Mouse (Mus musculus): ENCODE measurements around the gene Ece1.
A peak's percentile ranks its signal among the peaks of the same experiment; 100 is the strongest.

Gene Ece1

GRCm38 (mm10) chr4:137993291-137993758, 131.3 kb downstream of the Ece1 start:
- peak; percentile 99 for DNase-seq

GRCm38 (mm10) chr4:137993821-137994561, 132.0 kb downstream of the Ece1 start:
- DNase-seq = peak; percentile 51

- DNase-seq = no peak
Observed at GRCm38 (mm10) chr4:137994562-137995336, 132.7 kb downstream of the Ece1 start.

- peak; percentile 52 for DNase-seq
Observed at GRCm38 (mm10) chr4:137995399-137995798, 133.4 kb downstream of the Ece1 start.

GRCm38 (mm10) chr4:137998232-137998631, 136.2 kb downstream of the Ece1 start:
- no peak for DNase-seq

DNA sequence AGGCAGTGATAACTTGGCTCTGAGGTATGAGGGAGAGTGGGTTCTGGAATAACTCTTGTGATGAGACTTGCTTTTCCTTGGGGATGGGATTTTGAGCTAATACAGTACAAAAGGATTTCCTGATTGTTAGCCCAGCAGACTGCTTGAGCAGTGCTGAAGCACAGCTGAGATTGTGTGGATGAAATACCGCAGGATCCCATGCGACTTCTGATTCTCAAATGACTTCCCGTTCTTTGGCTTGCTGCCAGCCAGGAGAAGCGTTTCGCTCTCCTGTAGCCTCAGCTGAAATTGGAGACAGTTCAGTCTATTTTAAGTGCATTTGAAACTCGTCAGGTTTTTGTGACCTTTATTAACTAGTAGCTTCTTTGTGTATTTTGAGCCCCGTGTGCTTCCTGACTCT, 138.6 kb downstream of the Ece1 start:
- DNase-seq = peak; percentile 60

GRCm38 (mm10) chr4:138003909-138004610, 142.0 kb downstream of the Ece1 start:
- DNase-seq = peak; percentile 83

DNA sequence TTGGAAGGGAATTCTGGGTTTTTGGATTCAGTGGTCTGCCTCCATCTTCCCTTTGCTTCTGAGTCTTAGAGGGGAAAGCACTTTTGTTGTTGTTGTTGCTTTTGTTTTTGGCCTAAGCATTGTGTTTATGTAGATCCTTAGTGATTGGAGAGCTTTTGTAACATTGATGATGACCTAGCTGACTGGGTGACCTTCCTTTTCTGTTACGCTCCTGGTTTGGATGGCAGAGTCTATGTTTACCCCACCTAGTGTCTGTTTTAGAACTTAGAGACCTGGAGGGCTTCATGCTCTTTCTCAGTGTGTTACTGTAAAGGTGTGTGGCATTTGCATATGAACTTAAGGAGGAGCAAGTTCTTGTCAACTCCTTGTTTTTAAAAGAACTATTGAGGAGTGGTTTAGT, 143.7 kb downstream of the Ece1 start:
- no peak for DNase-seq

DNA sequence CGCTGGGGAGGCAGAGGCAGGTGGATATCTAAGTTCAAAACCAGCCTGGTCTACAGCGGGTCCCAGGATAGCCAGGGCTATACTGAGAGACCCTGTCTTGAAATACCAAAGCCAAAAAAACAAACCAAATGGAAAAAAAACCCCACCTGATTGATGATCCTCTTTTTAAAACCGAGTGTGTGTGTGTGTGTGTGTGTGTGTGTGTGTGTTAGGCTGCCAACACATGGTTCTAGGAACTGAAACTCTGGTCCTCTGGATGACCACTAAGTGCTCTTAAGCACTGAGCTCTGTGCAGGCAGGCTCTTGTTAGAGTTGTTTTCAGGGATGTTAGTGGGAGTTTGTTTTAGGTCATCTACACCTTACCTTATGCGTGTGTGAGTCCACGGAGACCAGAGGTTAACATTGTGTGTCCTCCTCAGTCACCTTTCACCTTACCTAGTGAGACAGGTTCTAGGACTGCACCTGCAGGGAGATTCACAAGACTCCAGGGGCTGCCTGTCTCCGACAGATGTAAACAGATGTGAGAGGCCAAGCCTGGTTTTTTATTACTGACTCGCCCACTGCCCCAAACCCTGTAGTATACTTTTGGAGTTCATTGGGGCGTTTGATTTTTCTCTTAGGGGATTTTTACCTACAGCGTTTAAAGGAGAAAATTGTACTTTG, 145.0 kb downstream of the Ece1 start:
- DNase-seq = no peak

- no peak for DNase-seq
Observed at GRCm38 (mm10) chr4:138008646-138009045, 146.6 kb downstream of the Ece1 start.

DNA sequence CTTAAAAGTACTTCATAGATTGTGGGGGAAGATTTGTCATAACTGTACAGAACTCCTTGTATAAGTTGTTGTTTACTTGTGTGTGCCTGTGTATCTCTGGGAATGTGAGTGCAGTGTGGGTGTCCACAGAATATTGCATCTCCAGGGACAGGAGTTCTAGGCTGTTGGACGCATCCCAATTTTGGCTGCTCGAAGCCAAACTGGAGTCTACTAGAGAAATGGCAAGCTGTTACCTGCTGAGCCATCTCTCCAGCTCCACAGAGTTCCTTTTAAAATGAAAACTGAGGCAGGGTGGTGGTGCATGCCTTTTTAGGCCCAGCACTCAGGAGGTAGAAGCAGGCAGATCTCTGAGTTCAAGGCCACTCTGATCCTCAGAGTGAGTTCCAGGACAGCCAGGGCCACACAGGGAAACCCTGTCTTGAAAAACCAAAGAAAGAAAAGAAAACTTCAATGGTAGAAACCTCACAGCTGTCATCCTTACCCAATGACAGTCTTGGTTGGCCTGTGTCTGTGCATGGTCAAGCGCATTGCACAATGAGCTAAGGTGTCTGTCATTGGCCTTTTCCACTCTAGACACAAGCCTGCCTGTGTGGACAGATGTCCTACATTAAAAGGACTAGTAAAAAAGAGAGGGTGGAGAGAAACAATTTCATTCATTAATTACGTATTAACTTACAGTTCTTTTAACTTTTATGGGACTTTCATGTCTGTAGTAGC, 147.9 kb downstream of the Ece1 start:
- no peak for DNase-seq

DNA sequence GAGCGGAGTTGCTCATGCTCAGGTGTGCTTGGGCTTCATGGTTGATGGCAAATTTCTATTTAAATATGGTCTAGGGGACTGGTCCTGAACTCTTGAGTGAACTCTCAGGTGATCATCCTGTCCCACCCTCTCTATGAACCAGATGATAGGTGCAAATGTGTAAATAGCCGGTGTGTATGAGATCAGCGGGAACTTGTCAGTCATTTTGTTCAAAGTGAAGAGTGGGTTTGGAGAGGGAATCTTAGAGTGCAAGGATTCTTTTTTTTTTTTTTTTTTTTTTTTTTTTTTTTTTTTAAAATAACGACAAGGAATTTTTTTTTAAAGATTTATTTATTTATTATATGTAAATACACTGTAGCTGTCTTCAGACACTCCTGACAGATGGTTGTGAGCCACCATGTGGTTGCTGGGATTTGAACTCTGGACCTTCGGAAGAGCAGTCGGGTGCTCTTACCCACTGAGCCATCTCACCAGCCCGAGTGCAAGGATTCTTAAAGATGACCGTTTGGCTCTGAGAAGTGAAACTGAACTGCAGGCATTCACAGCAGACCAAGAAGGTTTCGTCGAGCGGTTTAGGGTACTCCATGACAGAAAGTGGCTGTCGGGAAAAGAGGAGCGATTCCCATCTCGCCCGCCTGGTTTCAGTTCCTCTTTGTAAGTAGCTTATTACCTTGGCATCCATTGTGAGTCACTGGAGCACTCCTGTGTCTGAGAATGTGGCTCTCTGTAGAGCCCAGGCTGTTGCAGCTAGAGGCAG, 151.9 kb downstream of the Ece1 start:
- DNase-seq = no peak

All from kidney, adult 9 months (tissue).